Mouse (Mus musculus) kidney, adult 2 months (tissue): ENCODE data around the gene Tm6sf1. TPM values are rescaled to one million over a fixed set of nuclear protein-coding genes. Genes with fewer than 3 reads are reported as not detected.

ENCODE experiments used
- DNase-seq: peaks from one replicate; pipeline ENCODE4 v3.0.0; 2021
- H3K27ac ChIP-seq: fragments of 200-500 bp; 2 replicates; pipeline ENCODE4 v1.5.1; 2012; ENCODE audit warnings: low read depth, low read length, control low read depth, inconsistent platforms; ENCODE audit not compliant: insufficient read depth
- H3K27me3 ChIP-seq: fragments of 200-500 bp; replicated peaks from 2 replicates; pipeline ENCODE4 v1.6.1; 2012; ENCODE audit warnings: mild to moderate bottlenecking, moderate library complexity, low read length, inconsistent platforms; ENCODE audit not compliant: control insufficient read depth, insufficient read depth
- H3K36me3 ChIP-seq: fragments of 200-500 bp; 2 replicates; pipeline ENCODE4 v1.6.1; 2012; ENCODE audit warnings: mild to moderate bottlenecking, moderate library complexity, low read length, inconsistent platforms; ENCODE audit not compliant: control insufficient read depth, insufficient read depth
- H3K4me1 ChIP-seq: fragments of 200-500 bp; 2 replicates; pipeline ENCODE4 v1.6.1; 2011; ENCODE audit warnings: low read length; ENCODE audit not compliant: control insufficient read depth, insufficient read depth
- H3K4me3 ChIP-seq: fragments of 200-500 bp; 2 replicates; pipeline ENCODE4 v1.5.1; 2011; ENCODE audit warnings: mild to moderate bottlenecking, low read depth, low read length, control low read depth; ENCODE audit not compliant: insufficient read depth
- CTCF ChIP-seq: fragments of 200-500 bp; conservative IDR thresholded peaks from 2 replicates; pipeline ENCODE4 v1.5.1; 2011; ENCODE audit warnings: low read depth, mild to moderate bottlenecking, control low read depth, low read length, moderate library complexity, mixed read lengths; ENCODE audit not compliant: insufficient read depth, insufficient read length
- POLR2A ChIP-seq: fragments of 200-500 bp; IDR thresholded peaks from one replicate; pipeline ENCODE4 v1.6.1; 2011; ENCODE audit warnings: low read depth, low read length, control low read depth
- WGBS: fragments of 180-500 bp; shearing (Covaris S2); methylation state at CpG from one replicate; pipeline ENCODE4 v1.1.7; 2018; 5-methylcytosine and 5-hydroxymethylcytosine counted together
- polyA plus RNA-seq: library from polyadenylated mRNA; depleted of rRNA; stranded (reverse); fragments of >200 nt; gene quantifications from 2 replicates; pipeline ENCODE4 v1.2.3, GENCODE M21; 2012

The Tm6sf1 gene
- polyA plus RNA-seq, 1 experiment = 17.0 TPM

- WGBS = 94% methylated on average over 2 of the region's 2 CpGs
- TF ChIP-seq CTCF (no peak), POLR2A (no peak)
- H3K36me3 ChIP-seq = no peaks in the 10 kb centered on the region
- no peaks in the 10 kb centered on the region for H3K4me1 ChIP-seq
- no peaks in the 10 kb centered on the region for H3K27me3 ChIP-seq
- DNase-seq = no peak
- H3K4me3 ChIP-seq = no peak overlapping the region
- H3K27ac ChIP-seq = no peak overlapping the region
These were observed 2.7 kb downstream of the Tm6sf1 start for GRCm38 (mm10) chr7:81861461-81861860.

GRCm38 (mm10) chr7:81861921-81862320 lies 3.1 kb downstream of the Tm6sf1 start:
- Histone ChIP-seq H3K27ac (no peak overlapping the region), H3K36me3 (no peaks in the 10 kb centered on the region), H3K4me1 (no peaks in the 10 kb centered on the region), H3K4me3 (no peak overlapping the region), H3K27me3 (no peaks in the 10 kb centered on the region)
- WGBS = 78% methylated on average over 4 of the region's 4 CpGs
- no peak for TF ChIP-seq CTCF
- TF ChIP-seq POLR2A = no peak
- no peak for DNase-seq

- TF ChIP-seq CTCF (no peak), POLR2A (no peak)
- Histone ChIP-seq H3K36me3 (no peaks in the 10 kb centered on the region), H3K27me3 (no peaks in the 10 kb centered on the region), H3K4me3 (no peak overlapping the region; the same call in 1 of the 2 replicates), H3K27ac (peak overlapping the region; percentile 58; the same call in 1 of the 2 replicates), H3K4me1 (no peaks in the 10 kb centered on the region)
- 72% methylated on average over 24 of the region's 24 CpGs for WGBS
- DNase-seq = peak; percentile 45
These were observed 4.1 kb downstream of the Tm6sf1 start for GRCm38 (mm10) chr7:81862587-81863583.

- no peak for DNase-seq
- Histone ChIP-seq H3K27ac (no peak overlapping the region), H3K4me3 (no peak overlapping the region), H3K36me3 (no peaks in the 10 kb centered on the region), H3K27me3 (no peaks in the 10 kb centered on the region), H3K4me1 (no peaks in the 10 kb centered on the region; the same call in 1 of the 2 replicates)
- TF ChIP-seq CTCF (no peak), POLR2A (no peak)
- WGBS = 87% methylated on average over 6 of the region's 6 CpGs
These were observed 5.8 kb downstream of the Tm6sf1 start for GRCm38 (mm10) chr7:81864552-81864951.

- WGBS = 95% methylated on average over 6 of the region's 6 CpGs
- no peak for DNase-seq
- Histone ChIP-seq H3K27ac (no peak overlapping the region), H3K36me3 (no peaks in the 10 kb centered on the region), H3K4me3 (no peak overlapping the region), H3K27me3 (no peaks in the 10 kb centered on the region), H3K4me1 (no peaks in the 10 kb centered on the region; the same call in 1 of the 2 replicates)
- TF ChIP-seq POLR2A (no peak), CTCF (no peak)
These were observed 7.1 kb downstream of the Tm6sf1 start for GRCm38 (mm10) chr7:81865937-81866336.

- no peak overlapping the region for H3K27ac ChIP-seq
These were observed 8.6 kb downstream of the Tm6sf1 start for GRCm38 (mm10) chr7:81867231-81867930.

More at GRCm38 (mm10) chr7:81867231-81867930, 8.6 kb downstream of the Tm6sf1 start:
- Histone ChIP-seq H3K27me3 (no peaks in the 10 kb centered on the region), H3K4me3 (no peak overlapping the region), H3K36me3 (no peaks in the 10 kb centered on the region), H3K4me1 (no peaks in the 10 kb centered on the region; the same call in 1 of the 2 replicates)
- TF ChIP-seq CTCF (no peak), POLR2A (no peak)
- 82% methylated on average over 9 of the region's 9 CpGs for WGBS
- no peak for DNase-seq
